Mouse (Mus musculus): ENCODE results near the gene Bcas1. TPM values are rescaled to one million over a fixed set of nuclear protein-coding genes. Genes with fewer than 3 reads are reported as not detected.

Gene Bcas1
- polyA plus RNA-seq, 1 experiment from 2014 or later = 33.0 TPM

- H3K9me3 ChIP-seq (ENCODE audit: control insufficient read depth, low read length) = no peaks in the 10 kb centered on the region
- no peak overlapping the region for H3K4me2 ChIP-seq (replicated peaks; ENCODE audit: low read depth)
- 88% methylated on average over 8 of the region's 8 CpGs for WGBS
- no peak overlapping the region for H3K27ac ChIP-seq (replicated peaks)
- no peak overlapping the region for H3K9ac ChIP-seq (ENCODE audit: low read length)
- TF ChIP-seq EP300 (optimal IDR thresholded peaks at IDR 0.05) (no peak), CTCF (IDR thresholded peaks at IDR 0.05; ENCODE audit: low read depth) (no peak)
- ATAC-seq (ENCODE audit: low FRiP score, low TSS enrichment) (no peak), DNase-seq (ENCODE audit: low spot score) (no peak)
- H3K36me3 ChIP-seq (ENCODE audit: control insufficient read depth, insufficient read depth, low read length) = no peaks in the 10 kb centered on the region
- H3K27me3 ChIP-seq (ENCODE audit: control insufficient read depth, insufficient read depth, low read length) = no peaks in the 10 kb centered on the region
- peaks cover 3% of the 10 kb centered on the region; the same call in 1 of the 2 replicates for H3K4me1 ChIP-seq (replicated peaks; ENCODE audit: control insufficient read depth, insufficient read depth)
- no peak overlapping the region for H3K4me3 ChIP-seq (ENCODE audit: low read depth, low read length)
These were observed 111.3 kb downstream of the Bcas1 start for GRCm38 (mm10) chr2:170316344-170316743.

GRCm38 (mm10) chr2:170310988-170311359 is 116.7 kb downstream of the Bcas1 start:
- DNase-seq (ENCODE audit: low spot score) (no peak), ATAC-seq (ENCODE audit: low FRiP score, low TSS enrichment) (no peak)
- TF ChIP-seq EP300 (optimal IDR thresholded peaks at IDR 0.05) = no peak
- TF ChIP-seq CTCF (IDR thresholded peaks at IDR 0.05; ENCODE audit: low read depth) = no peak
- Histone ChIP-seq H3K4me1 (replicated peaks; ENCODE audit: control insufficient read depth, insufficient read depth) (no peaks in the 10 kb centered on the region), H3K4me2 (replicated peaks; ENCODE audit: low read depth) (no peak overlapping the region), H3K9me3 (ENCODE audit: control insufficient read depth, low read length) (no peaks in the 10 kb centered on the region), H3K4me3 (ENCODE audit: low read depth, low read length) (no peak overlapping the region), H3K9ac (ENCODE audit: low read length) (no peak overlapping the region), H3K36me3 (ENCODE audit: control insufficient read depth, insufficient read depth, low read length) (no peaks in the 10 kb centered on the region), H3K27ac (replicated peaks) (peak overlapping the region; percentile 35), H3K27me3 (ENCODE audit: control insufficient read depth, insufficient read depth, low read length) (no peaks in the 10 kb centered on the region)
- 75% methylated on average over 6 of the region's 6 CpGs for WGBS

- Histone ChIP-seq H3K36me3 (ENCODE audit: control insufficient read depth, insufficient read depth, low read length) (no peaks in the 10 kb centered on the region), H3K27ac (replicated peaks) (peak overlapping the region; percentile 35), H3K4me2 (replicated peaks; ENCODE audit: low read depth) (no peak overlapping the region), H3K9me3 (ENCODE audit: control insufficient read depth, low read length) (no peaks in the 10 kb centered on the region), H3K27me3 (ENCODE audit: control insufficient read depth, insufficient read depth, low read length) (no peaks in the 10 kb centered on the region), H3K4me1 (replicated peaks; ENCODE audit: control insufficient read depth, insufficient read depth) (no peaks in the 10 kb centered on the region), H3K9ac (ENCODE audit: low read length) (no peak overlapping the region), H3K4me3 (ENCODE audit: low read depth, low read length) (no peak overlapping the region)
- 67% methylated on average over 13 of the region's 13 CpGs for WGBS
- TF ChIP-seq EP300 (optimal IDR thresholded peaks at IDR 0.05) = no peak
- no peak for TF ChIP-seq CTCF (IDR thresholded peaks at IDR 0.05; ENCODE audit: low read depth)
- ATAC-seq (ENCODE audit: low FRiP score, low TSS enrichment) = peak; percentile 16; the same call in 1 of the 2 replicates
- DNase-seq (ENCODE audit: low spot score) = no peak
These were observed 117.2 kb downstream of the Bcas1 start for GRCm38 (mm10) chr2:170310310-170310987.

- H3K4me1 ChIP-seq (replicated peaks; ENCODE audit: control insufficient read depth, insufficient read depth) = no peaks in the 10 kb centered on the region
- peak overlapping the region; percentile 63 for H3K27ac ChIP-seq (replicated peaks)
- H3K36me3 ChIP-seq (ENCODE audit: control insufficient read depth, insufficient read depth, low read length) = no peaks in the 10 kb centered on the region
- ATAC-seq (ENCODE audit: low FRiP score, low TSS enrichment) (peak; percentile 82), DNase-seq (ENCODE audit: low spot score) (peak; percentile 76)
- H3K4me3 ChIP-seq (ENCODE audit: low read depth, low read length) = no peak overlapping the region
- no peaks in the 10 kb centered on the region for H3K9me3 ChIP-seq (ENCODE audit: control insufficient read depth, low read length)
- H3K4me2 ChIP-seq (replicated peaks; ENCODE audit: low read depth) = no peak overlapping the region
- WGBS = 31% methylated on average over 9 of the region's 9 CpGs
- H3K27me3 ChIP-seq (ENCODE audit: control insufficient read depth, insufficient read depth, low read length) = no peaks in the 10 kb centered on the region
- no peak for TF ChIP-seq CTCF (IDR thresholded peaks at IDR 0.05; ENCODE audit: low read depth)
- no peak for TF ChIP-seq EP300 (optimal IDR thresholded peaks at IDR 0.05)
- no peak overlapping the region for H3K9ac ChIP-seq (ENCODE audit: low read length)
These were observed 118.7 kb downstream of the Bcas1 start for GRCm38 (mm10) chr2:170308966-170309365.

- H3K4me3 ChIP-seq (ENCODE audit: low read depth, low read length) = no peak overlapping the region
- peak; percentile 72 for ATAC-seq (ENCODE audit: low FRiP score, low TSS enrichment)
- H3K27me3 ChIP-seq (ENCODE audit: control insufficient read depth, insufficient read depth, low read length) = no peaks in the 10 kb centered on the region
- H3K9ac ChIP-seq (ENCODE audit: low read length) = no peak overlapping the region
- peak overlapping the region; percentile 69 for H3K27ac ChIP-seq (replicated peaks)
- no peaks in the 10 kb centered on the region for H3K4me1 ChIP-seq (replicated peaks; ENCODE audit: control insufficient read depth, insufficient read depth)
- no peak overlapping the region for H3K4me2 ChIP-seq (replicated peaks; ENCODE audit: low read depth)
- no peaks in the 10 kb centered on the region for H3K9me3 ChIP-seq (ENCODE audit: control insufficient read depth, low read length)
- peak; percentile 41 for DNase-seq (ENCODE audit: low spot score)
- no peak for TF ChIP-seq CTCF (IDR thresholded peaks at IDR 0.05; ENCODE audit: low read depth)
- no peak for TF ChIP-seq EP300 (optimal IDR thresholded peaks at IDR 0.05)
- H3K36me3 ChIP-seq (ENCODE audit: control insufficient read depth, insufficient read depth, low read length) = no peaks in the 10 kb centered on the region
- 40% methylated on average over 10 of the region's 10 CpGs for WGBS
These were observed 119.4 kb downstream of the Bcas1 start for GRCm38 (mm10) chr2:170308033-170308820.

GRCm38 (mm10) chr2:170307589-170308021 is 120.0 kb downstream of the Bcas1 start:
- no peak for TF ChIP-seq EP300 (optimal IDR thresholded peaks at IDR 0.05)
- no peak for TF ChIP-seq CTCF (IDR thresholded peaks at IDR 0.05; ENCODE audit: low read depth)
- Histone ChIP-seq H3K9me3 (ENCODE audit: control insufficient read depth, low read length) (no peaks in the 10 kb centered on the region), H3K4me2 (replicated peaks; ENCODE audit: low read depth) (no peak overlapping the region), H3K27me3 (ENCODE audit: control insufficient read depth, insufficient read depth, low read length) (no peaks in the 10 kb centered on the region), H3K4me3 (ENCODE audit: low read depth, low read length) (no peak overlapping the region), H3K36me3 (ENCODE audit: control insufficient read depth, insufficient read depth, low read length) (no peaks in the 10 kb centered on the region), H3K4me1 (replicated peaks; ENCODE audit: control insufficient read depth, insufficient read depth) (no peaks in the 10 kb centered on the region), H3K9ac (ENCODE audit: low read length) (no peak overlapping the region), H3K27ac (replicated peaks) (peak overlapping the region; percentile 69)
- ATAC-seq (ENCODE audit: low FRiP score, low TSS enrichment) = no peak
- no peak for DNase-seq (ENCODE audit: low spot score)
- WGBS = 48% methylated on average over 7 of the region's 7 CpGs
